Mouse (Mus musculus) liver, embryonic 16.5 days (tissue): ENCODE measurements around the gene Ank3. TPM values are rescaled to one million over a fixed set of nuclear protein-coding genes. Genes with fewer than 3 reads are reported as not detected.

Source experiments
- ATAC-seq: fragments of 200-750 bp; cut with Nextera tagmentation; 2 replicates; pipeline ENCODE4 v1.8.0; 2017; ENCODE audit warnings: low read depth, mild to moderate bottlenecking, moderate number of reproducible peaks, moderate library complexity
- H3K27ac ChIP-seq: fragments of 300-500 bp; sonication (generic); 2 replicates; pipeline ENCODE4 v1.5.1; 2014; ENCODE audit warnings: mild to moderate bottlenecking, low read length
- H3K27me3 ChIP-seq: fragments of 300-500 bp; sonication (generic); 2 replicates; pipeline ENCODE4 v1.6.1; 2014; ENCODE audit warnings: low read depth, low read length, mixed read lengths; ENCODE audit not compliant: control insufficient read depth, insufficient read depth
- H3K36me3 ChIP-seq: fragments of 300-500 bp; sonication (generic); 2 replicates; pipeline ENCODE4 v1.6.1; 2014; ENCODE audit warnings: mild to moderate bottlenecking; ENCODE audit not compliant: control insufficient read depth, insufficient read depth
- H3K4me1 ChIP-seq: fragments of 300-500 bp; sonication (generic); 2 replicates; pipeline ENCODE4 v1.6.1; 2014; ENCODE audit warnings: low read depth, low read length, mixed read lengths; ENCODE audit not compliant: control insufficient read depth
- H3K4me2 ChIP-seq: fragments of 300-500 bp; sonication (generic); 2 replicates; pipeline ENCODE4 v1.6.1; 2014; ENCODE audit warnings: low read depth, low read length, mixed read lengths
- H3K4me3 ChIP-seq: fragments of 300-500 bp; sonication (generic); 2 replicates; pipeline ENCODE4 v1.5.1; 2014; ENCODE audit warnings: low read depth, mild to moderate bottlenecking, low read length
- H3K9ac ChIP-seq: fragments of 300-500 bp; sonication (generic); 2 replicates; pipeline ENCODE4 v1.6.1; 2014; ENCODE audit warnings: low read depth, low read length
- H3K9me3 ChIP-seq: fragments of 300-500 bp; sonication (generic); replicated peaks from 2 replicates; pipeline ENCODE4 v1.6.1; 2016; ENCODE audit warnings: low read length; ENCODE audit not compliant: control insufficient read depth
- WGBS: fragments of 180-500 bp; shearing (Covaris S2); extraction: QIAGEN DNeasy Blood & Tissue Kit; methylation state at CpG from one replicate; pipeline ENCODE4 v1.1.7; 2014; ENCODE audit not compliant: insufficient replicate concordance; 5-methylcytosine and 5-hydroxymethylcytosine counted together
- polyA plus RNA-seq: library from polyadenylated mRNA; unstranded; fragments of >200 nt; fragmentation: Nextera tagmentation; extraction: Ambion mirVana; gene quantifications from 2 replicates; pipeline ENCODE4 v1.2.1, GENCODE M21; 2015

The Ank3 gene
- polyA plus RNA-seq, 1 experiment from 2014 or later, result 14.0 TPM

- Histone ChIP-seq H3K4me1 (no peaks in the 10 kb centered on the region), H3K27ac (no peak overlapping the region), H3K27me3 (no peaks in the 10 kb centered on the region), H3K9ac (no peak overlapping the region), H3K4me3 (no peak overlapping the region), H3K4me2 (no peak overlapping the region), H3K36me3 (no peaks in the 10 kb centered on the region), H3K9me3 (no peaks in the 10 kb centered on the region)
- ATAC-seq, result no peak
- WGBS, result 20% methylated on average over 13 of the region's 13 CpGs
Observed at GRCm38 (mm10) chr10:69556278-69556677, 157.7 kb downstream of the Ank3 start.

DNA sequence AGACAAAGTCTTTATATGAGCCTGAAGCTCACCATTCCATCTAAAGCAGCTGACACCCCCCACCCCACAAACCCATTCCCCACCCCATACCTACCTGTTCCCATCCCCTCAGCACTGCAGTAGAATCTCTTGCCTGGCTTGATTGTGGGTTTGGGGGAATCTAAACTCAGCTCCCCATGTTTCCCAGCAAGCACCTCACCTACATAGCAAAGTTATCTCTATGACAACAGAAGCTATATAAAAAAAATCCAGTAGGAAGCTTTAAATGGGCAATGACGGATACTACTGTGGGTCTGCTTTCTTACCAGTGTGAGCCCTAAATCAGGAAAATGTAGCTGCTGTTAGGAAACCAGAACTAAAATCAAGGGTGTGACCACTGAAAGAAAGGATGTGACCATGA, 161.7 kb downstream of the Ank3 start:
- H3K27ac ChIP-seq, result no peak overlapping the region
- H3K36me3 ChIP-seq, result no peaks in the 10 kb centered on the region
- H3K4me2 ChIP-seq, result no peak overlapping the region
- no peak overlapping the region for H3K4me3 ChIP-seq
- H3K27me3 ChIP-seq, result no peaks in the 10 kb centered on the region
- no peaks in the 10 kb centered on the region for H3K4me1 ChIP-seq
- H3K9ac ChIP-seq, result no peak overlapping the region
- ATAC-seq, result no peak
- WGBS, result 67% methylated on average over 1 of the region's 1 CpGs
- no peaks in the 10 kb centered on the region for H3K9me3 ChIP-seq

DNA sequence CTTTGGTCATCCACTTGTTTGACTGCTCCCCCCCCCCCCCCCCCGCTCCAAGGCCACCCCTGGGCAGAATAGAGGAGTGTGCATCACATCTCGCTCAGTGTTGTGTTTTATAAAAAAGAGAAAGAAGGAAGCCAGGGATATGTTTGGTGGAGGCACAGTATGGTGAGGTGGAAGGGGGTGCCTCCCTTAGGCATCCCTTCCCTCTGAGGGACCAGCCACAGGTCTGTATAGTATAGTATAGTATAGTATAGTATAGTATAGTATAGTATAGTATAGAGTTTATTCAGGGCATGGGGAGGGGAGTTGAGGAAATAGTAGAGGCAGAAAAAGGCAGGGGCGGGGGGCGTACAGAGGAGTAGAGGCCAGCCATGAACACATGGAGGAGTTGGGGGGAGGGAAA, 164.4 kb downstream of the Ank3 start:
- Histone ChIP-seq H3K4me2 (no peak overlapping the region), H3K9me3 (no peaks in the 10 kb centered on the region), H3K9ac (no peak overlapping the region), H3K27ac (no peak overlapping the region), H3K36me3 (no peaks in the 10 kb centered on the region), H3K4me1 (no peaks in the 10 kb centered on the region), H3K4me3 (no peak overlapping the region), H3K27me3 (no peaks in the 10 kb centered on the region)
- ATAC-seq, result no peak
- 68% methylated on average over 4 of the region's 4 CpGs for WGBS

DNA sequence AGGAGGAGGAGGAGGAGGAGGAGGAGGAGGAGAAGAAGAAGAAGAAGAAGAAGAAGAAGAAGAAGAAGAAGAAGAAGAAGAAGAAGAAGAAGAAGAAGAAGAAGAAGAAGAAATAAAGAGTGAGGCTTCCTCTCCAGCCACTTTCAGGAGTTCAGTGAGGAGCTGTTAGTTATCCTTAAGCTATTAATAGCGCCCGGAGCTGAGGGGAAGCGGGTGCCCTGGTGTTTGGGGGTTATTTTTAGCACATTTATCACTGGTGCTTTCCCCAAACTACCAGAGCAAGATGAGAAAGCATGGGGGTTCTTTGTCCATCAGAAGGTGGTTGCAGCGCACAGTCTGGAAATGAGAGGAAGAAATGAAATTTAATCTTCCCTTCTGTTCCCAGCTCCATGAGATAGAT, 166.5 kb downstream of the Ank3 start:
- Histone ChIP-seq H3K4me1 (no peaks in the 10 kb centered on the region), H3K27ac (no peak overlapping the region), H3K9ac (no peak overlapping the region), H3K27me3 (no peaks in the 10 kb centered on the region), H3K9me3 (no peaks in the 10 kb centered on the region), H3K4me3 (no peak overlapping the region), H3K36me3 (no peaks in the 10 kb centered on the region), H3K4me2 (no peak overlapping the region)
- no peak for ATAC-seq
- 24% methylated on average over 4 of the region's 4 CpGs for WGBS

- H3K27ac ChIP-seq, result no peak overlapping the region
- H3K9me3 ChIP-seq, result no peaks in the 10 kb centered on the region
- no peak overlapping the region for H3K4me2 ChIP-seq
- WGBS, result 63% methylated on average over 5 of the region's 5 CpGs
- H3K4me3 ChIP-seq, result no peak overlapping the region
- H3K36me3 ChIP-seq, result no peaks in the 10 kb centered on the region
- no peak for ATAC-seq
- H3K9ac ChIP-seq, result no peak overlapping the region
- H3K27me3 ChIP-seq, result no peaks in the 10 kb centered on the region; the same call in 1 of the 2 replicates
- no peaks in the 10 kb centered on the region for H3K4me1 ChIP-seq
Observed at GRCm38 (mm10) chr10:69568976-69569375, 170.4 kb downstream of the Ank3 start.

DNA sequence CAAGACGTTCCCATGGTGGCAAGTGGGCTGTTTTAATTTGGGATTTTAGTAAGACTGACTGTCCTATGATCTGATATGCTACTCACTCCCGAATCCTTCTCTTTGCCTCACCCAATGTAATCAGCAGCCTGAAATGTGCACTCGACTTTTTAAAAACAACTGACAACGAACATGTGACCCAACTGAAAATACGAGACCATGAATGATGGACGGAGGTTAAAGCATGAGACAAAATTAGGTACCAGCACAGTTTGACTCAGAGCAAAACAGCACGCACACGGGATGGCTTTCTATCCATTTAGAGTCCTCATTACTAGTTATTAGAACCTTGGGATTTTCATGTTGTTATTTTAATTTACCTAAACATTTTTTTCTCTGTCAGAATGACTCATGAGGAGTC, 171.2 kb downstream of the Ank3 start:
- no peak overlapping the region for H3K27ac ChIP-seq
- no peaks in the 10 kb centered on the region; the same call in 1 of the 2 replicates for H3K27me3 ChIP-seq
- no peak overlapping the region for H3K4me3 ChIP-seq
- H3K4me1 ChIP-seq, result no peaks in the 10 kb centered on the region
- H3K9ac ChIP-seq, result no peak overlapping the region
- no peak overlapping the region for H3K4me2 ChIP-seq
- H3K9me3 ChIP-seq, result no peaks in the 10 kb centered on the region
- no peaks in the 10 kb centered on the region for H3K36me3 ChIP-seq
- ATAC-seq, result no peak
- 53% methylated on average over 8 of the region's 8 CpGs for WGBS

DNA sequence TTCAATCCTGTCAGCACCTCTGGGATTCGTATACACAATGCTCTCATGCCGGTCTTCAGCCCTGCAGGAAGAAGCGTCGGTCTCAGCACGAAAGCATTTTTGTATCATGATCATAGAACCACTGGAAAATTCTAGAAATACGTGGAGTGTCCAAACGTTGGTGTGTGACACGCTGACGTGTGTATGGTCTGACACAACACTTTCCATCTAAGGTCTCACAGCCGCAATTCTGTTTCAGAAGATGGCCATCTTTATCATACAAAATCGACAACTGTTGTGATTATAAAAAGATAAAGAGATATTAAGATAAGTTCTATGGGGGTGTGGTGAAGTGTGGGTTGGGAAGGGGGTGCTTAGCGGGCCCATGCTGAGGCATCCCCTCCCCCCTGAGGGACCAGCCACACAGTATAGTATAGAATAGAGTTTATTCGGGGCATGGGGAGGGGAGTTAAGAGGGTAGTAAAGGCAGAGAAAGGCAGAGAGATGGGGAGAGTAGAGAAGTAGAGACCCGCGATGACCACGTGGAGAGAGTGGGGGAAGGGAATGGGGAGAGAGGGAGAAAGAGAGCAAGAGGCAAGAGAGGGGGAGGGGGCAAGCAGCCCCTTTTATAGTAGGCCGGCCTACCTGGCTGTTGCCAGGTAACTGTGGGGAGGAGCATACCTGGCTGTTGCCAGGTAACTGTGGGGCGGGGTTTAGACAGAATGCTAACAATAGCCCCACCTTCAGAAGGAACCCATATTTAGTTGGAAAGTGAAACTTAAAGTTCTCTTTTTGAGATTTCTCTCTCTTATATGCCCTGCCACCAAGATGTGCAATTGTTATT, 172.1 kb downstream of the Ank3 start:
- no peaks in the 10 kb centered on the region for H3K9me3 ChIP-seq
- 33% methylated on average over 18 of the region's 18 CpGs for WGBS
- no peaks in the 10 kb centered on the region for H3K4me1 ChIP-seq
- no peak for ATAC-seq
- no peak overlapping the region for H3K9ac ChIP-seq
- H3K4me2 ChIP-seq, result peak overlapping the region; percentile 54
- H3K4me3 ChIP-seq, result peak overlapping the region; percentile 40
- no peaks in the 10 kb centered on the region; the same call in 1 of the 2 replicates for H3K27me3 ChIP-seq
- no peak overlapping the region for H3K27ac ChIP-seq
- no peaks in the 10 kb centered on the region for H3K36me3 ChIP-seq

- WGBS, result 1% methylated on average over 8 of the region's 8 CpGs
- no peak for ATAC-seq
- H3K27ac ChIP-seq, result no peak overlapping the region
Observed at GRCm38 (mm10) chr10:69571422-69571821, 172.8 kb downstream of the Ank3 start.

DNA sequence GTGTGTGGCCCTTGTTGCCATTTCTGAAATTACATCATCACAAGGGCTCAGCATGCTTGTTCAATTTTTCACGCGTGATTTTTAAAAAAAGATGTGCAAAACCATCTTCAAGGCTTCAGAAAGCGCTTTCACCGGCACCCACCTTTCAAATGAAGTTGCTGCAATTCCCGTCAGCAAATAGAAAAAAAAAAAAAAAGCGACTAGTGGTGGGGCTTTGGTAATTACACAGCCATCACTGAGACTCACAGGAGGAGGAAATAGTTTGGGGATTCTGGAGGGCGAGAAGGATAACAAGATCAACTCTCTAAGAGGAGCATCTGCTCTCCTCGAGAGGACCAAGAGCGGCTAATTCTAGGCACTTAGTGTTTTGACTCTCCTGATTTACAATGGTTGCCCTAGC, 173.4 kb downstream of the Ank3 start:
- Histone ChIP-seq H3K27me3 (no peaks in the 10 kb centered on the region; the same call in 1 of the 2 replicates), H3K4me3 (peak overlapping the region; percentile 40; the same call in 1 of the 2 replicates), H3K4me2 (peak overlapping the region; percentile 54), H3K9me3 (no peaks in the 10 kb centered on the region), H3K27ac (no peak overlapping the region), H3K36me3 (no peaks in the 10 kb centered on the region), H3K4me1 (no peaks in the 10 kb centered on the region), H3K9ac (no peak overlapping the region; the same call in 1 of the 2 replicates)
- no peak for ATAC-seq
- WGBS, result 4% methylated on average over 9 of the region's 9 CpGs

More at GRCm38 (mm10) chr10:69571422-69571821, 172.8 kb downstream of the Ank3 start:
- Histone ChIP-seq H3K9me3 (no peaks in the 10 kb centered on the region), H3K27me3 (no peaks in the 10 kb centered on the region; the same call in 1 of the 2 replicates), H3K4me1 (no peaks in the 10 kb centered on the region), H3K4me3 (peak overlapping the region; percentile 40), H3K9ac (no peak overlapping the region), H3K36me3 (no peaks in the 10 kb centered on the region), H3K4me2 (peak overlapping the region; percentile 54)
